Mouse (Mus musculus) urinary bladder, postnatal 25 days (tissue): ENCODE results near the gene Tac2.
A peak's percentile ranks its signal among the peaks of the same experiment; 100 is the strongest.

Experiments used
- DNase-seq: peaks from one replicate; pipeline ENCODE4 v3.0.0; 2022; ENCODE audit warnings: low spot score

Gene Tac2

DNA sequence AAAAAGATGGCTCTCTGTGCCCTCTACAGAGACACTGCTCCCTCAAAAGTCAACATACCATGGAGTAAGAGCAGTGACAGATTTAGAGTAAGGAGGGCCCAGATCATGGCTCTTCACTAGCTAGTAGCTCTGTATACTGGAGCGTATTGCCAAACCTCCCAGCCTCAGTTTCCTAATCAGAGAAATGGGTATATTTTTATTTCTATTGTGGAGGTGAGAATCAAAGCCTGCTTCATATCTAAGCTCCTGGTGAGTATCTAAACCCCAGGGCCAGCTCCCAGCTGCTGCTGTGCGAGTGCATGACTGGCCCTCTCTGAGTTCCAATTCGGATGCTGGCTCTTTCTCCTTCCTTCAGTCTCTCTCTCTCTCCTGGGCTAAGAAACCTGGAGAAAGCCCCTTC lies at the start of gene Tac2:
TSS of gene Tac2 (plus strand) at position 301 of the 400 bp plus-strand sequence.
- DNase-seq, result no peak

DNA sequence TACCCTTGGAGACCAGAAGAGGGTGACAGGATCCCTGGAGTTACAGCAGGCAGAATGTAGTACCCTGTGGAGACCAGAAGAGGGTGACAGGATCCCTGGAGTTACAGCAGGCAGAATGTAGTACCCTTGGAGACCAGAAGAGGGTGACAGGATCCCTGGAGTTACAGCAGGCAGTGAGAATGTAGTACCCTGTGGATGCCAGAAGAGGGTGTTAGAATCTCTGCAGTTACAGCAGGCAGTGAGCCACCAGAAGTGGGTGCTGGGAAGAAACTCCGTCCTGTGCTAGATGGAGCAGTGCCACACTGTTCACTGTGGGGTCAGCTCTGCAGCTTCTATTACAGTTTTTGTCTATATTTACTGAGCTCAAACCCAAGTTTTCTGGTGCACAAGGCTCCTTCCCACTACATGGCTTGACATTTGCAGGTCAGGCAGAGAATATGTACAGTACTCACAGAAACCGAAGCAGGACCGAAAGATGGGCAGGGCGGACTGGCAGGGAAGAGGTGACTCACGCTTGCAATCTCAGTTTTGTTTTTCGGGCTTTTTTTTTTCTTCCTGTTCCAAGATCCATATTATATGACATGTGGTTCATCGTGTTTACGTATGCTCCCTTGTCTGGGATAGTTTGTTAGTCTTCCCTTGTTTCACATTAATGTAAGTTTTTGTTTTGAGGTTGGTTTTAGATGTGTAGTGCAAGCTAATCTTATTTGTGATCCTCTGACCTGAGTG lies 49.3 kb upstream of the Tac2 start:
- peak; percentile 73 for DNase-seq

DNA sequence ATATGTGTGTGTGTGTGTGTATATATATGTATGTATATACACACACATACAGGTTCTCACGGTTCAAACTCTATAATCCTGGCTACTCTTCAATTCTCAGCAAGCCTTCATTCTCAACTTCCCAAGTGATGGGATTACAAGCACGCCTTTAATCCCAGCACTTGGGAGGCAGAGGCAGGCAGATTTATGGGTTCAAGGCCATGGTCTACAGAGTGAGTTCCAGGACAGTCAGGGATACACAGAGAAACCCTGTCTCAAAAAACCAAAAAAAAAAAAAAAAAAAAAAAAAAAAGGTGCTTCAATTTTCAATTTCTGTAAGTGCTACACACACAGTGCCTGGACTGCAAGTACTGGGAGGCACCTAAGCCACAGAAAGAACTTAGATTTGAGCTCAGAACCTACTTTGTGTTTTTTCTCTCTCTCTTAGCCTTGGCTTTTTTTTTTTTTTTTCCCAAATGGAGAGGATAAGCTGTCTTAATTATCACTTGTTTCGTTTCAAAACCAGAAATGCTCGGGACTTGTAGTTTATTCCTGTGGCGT lies 48.3 kb upstream of the Tac2 start:
- DNase-seq, result no peak

DNA sequence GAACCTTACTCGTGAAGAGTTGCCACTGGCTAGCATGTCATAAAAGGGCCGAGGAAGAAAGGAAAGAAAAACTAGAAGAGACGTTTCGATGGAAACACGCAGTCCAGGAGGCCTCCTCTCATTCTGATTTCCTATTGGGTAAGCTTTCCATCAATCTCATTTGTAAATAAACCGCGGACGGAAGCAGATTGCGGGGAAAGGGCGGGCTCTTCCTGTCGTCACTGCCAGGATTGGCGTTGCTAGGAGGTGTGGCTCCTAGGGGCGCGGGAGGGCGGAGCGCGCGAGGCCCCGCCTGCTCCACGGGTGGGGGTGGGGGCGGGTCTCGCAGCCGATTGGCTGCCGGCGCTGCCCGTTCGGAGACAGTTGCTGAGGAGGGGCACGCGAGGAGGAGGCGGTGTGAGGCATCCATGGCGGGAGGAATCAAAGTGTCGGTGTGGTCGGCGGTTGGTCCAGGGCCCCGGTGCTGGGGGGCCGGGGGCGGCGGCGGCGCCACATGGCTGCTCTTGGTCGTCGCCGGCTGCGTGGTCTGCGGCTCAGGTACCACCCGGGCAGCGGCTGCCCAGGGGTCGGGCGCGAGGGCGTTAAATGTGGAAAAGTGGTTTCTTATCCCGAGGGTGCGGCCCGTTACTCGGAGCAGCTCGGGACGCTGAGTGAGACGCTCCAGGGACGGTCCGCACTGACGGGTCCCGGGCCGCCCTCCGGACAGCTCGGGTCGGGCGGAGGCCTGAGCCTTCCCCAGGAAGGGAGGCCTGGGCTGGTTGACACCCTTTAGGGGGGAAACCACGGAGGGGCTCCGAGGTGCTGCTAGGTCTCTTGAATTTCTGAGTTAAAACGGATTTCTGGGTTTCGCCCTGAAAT lies 47.4 kb upstream of the Tac2 start:
- DNase-seq, result peak; percentile 79

DNA sequence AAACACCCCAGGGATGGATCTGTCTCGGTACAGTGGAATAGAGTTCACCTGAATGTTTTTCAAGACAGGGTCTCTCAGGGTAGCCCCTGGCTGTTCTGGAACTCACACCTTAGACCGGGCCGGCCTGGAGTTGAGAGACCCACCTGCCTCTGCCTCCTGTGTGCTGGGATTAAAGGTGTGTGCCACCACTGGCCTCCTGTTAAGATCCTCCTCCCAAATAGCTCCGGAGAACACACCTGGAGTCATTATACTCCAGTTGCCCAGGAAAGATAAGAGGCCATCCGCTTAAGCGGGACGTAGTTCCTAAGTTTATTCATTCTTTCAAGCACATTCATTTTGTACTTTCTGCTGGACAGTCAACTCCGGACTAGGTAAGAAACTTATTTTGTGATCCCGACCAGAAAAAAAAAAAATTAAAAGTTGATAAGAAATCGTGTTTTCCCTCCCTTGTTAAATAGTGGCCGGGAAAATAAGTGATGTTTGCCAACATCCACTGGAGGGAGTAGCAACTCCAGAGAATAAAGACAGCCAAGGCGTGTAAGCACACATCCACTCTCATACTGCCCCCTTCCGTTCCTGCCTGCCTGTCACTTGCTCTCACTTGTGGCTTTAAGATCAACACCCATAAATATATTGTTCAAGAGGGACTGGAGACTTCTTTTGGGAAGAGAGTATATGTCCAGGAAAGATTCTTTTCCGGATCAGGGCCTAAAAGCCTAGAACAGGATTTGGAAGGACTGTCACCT lies 46.5 kb upstream of the Tac2 start:
- DNase-seq, result no peak

DNA sequence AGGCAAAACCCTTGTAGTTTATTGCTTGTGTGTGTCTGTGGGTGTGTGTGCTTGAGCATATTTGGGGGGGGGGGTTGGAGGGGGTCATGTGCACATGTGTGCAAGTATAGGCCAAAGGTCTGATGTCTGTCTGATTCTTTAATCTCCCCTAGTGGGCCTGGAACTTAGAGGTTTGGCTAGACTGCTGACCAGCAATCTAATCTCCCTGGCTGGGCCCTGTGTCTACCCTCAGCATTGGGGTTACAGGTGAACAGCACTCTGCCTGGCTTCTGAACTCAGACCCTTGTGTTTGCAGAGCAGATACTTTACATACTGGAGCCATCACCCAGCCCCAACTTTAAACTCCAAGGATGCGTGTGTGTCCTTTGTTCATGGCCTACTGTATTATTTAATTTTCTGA lies 45.1 kb upstream of the Tac2 start:
- no peak for DNase-seq

DNA sequence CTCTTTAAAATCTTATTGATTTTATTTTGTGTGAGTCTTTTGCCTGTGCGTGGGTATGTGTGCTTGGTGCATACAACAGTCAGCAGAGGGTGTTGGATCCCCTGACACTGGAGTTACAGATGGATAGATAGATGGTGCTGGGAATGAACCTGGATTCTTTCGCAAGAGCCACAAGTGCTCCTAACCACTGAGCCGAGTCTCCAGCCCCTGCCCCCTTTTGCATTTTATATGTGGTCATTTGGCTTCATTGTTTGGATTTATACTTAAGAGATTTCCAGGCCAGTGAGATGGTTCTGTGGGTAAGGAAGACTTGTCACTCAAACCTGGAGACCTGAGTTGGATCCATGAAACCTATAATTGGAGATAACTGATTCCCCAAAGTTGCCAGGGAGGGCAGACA lies 44.4 kb upstream of the Tac2 start:
- DNase-seq, result no peak

DNA sequence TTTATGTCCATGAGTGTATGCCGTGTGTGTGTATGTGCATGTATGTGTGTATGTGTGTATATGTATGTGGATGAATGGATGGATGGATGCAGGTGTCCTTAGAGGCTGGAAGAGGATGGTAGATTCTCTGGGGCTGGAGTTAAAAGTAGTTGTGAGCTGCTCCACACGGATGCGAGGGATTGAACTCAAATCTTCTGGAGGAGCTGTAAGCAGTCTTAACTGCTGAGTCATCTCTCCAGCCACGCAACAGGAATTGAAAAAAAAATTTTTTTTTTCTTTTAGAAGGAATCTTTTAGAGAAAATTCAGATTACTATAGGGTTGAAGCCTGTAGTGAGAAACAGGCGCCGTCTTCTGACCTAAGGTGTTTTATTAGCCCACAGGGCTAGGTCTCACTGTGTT lies 41.4 kb upstream of the Tac2 start:
- no peak for DNase-seq

DNA sequence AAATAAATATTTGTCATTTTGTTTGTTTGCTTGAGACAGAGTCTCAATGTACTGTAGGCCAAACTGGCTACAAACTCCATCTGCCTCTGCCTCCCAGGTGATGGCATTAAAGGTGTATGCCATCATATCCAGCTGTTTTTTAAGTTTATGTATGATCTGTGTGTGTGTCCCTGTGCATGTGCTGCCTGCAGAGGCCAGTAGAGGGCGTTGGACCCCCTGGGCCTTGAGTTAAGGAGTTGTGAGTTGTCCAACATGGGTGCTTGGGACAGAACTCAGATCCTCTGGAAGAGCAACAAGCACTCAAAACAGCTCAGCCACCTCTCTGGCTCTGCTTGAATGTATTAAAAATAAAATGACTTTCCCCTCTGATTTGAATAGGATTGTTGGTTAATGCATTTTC lies 33.2 kb upstream of the Tac2 start:
- no peak for DNase-seq

DNA sequence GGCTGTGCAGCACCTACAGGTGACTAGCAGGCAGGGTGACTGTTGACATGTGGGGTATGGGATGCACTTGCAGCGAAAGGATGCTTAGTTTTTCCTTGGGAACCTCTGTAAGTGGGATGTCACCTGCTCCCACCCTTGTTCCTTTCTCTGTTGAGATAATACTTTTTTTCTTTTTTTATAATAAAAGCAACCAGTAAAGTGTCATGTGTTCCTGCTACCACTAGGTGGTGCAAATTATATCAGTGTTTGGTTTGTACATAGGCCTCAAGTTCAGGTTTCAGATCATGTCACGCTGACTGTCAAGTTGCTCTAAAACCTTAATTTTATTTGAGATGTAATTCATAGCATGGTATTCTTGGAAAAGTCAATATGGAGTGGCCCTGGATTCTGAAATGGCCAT lies 29.6 kb upstream of the Tac2 start:
- no peak for DNase-seq

DNA sequence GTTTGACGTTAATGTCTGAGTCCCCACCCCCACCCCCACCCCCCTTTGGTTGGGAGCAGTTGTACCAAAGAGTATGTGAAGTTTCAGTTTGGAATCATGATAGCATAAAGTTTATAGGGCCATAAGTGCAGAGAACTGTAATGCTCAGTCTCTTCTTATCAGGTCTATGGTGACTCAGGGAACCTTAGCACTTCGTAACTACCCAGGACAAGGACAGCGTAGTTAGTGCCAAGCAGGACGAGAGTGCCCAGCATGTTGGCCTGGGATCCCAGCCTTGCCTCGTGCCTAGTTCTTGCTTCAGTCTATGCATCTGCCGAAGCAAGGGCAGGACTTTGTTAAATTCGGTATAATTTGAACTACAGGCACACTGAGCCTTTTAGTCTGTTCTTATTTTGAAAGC lies 28.5 kb upstream of the Tac2 start:
- no peak for DNase-seq

DNA sequence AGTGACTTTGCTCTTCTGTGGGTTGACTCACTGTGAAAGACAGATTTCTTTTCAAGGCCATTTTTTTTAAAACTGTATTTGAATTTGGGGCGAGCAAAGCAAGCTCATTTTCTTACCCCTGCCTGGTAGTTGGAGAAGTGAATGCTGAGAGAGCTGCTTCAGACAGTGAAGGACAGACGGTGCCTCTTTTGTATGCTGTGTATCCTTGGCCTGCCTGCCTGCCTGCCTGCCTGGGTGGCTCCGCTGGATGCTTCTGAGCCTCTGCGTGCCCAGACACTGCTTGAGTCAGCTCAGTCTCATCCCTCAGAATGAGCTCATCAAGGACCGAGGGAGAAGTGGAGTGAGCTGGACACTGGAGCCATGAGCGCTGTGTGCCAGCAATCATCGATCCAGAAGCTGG lies 25.3 kb upstream of the Tac2 start:
- no peak for DNase-seq

DNA sequence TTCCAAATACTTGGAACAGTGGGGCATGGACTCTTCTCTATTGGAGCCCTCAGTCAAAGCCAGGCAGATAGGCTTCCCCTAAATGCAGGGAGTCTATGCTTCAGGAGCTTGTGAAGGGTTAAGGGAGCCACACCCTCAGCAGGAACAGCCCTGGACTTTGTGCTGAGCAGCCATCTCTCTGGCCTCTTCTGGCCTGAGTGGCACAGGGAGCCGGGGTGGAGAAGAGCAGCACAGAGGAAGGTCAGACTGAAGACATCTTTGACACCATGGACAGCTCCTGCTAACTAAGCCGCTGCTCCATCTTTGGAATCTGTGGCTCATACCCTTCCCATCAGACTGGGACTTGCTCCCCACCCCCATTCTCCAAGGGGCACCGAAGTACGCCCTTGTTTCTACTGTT lies 21.0 kb upstream of the Tac2 start:
- DNase-seq, result no peak

DNA sequence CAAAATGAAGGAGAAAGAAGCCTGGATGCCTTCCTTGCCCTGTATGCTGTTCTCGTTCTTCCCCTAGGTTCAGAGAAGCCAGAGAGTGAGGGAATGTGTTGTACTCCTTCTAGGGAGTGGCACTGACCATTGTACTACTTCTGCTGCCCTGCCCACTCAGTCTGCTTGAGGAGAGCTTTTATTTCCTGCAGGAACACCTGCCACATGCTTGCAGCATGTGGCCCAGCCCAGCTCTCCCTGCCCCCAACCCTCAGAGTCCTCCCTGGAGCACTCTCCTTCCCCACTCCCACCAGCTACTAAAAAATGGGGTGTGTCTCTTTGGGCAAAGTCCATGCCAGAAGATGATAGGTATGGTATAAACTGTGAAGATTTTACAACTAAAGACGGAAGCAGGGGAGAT lies 20.0 kb upstream of the Tac2 start:
- no peak for DNase-seq

DNA sequence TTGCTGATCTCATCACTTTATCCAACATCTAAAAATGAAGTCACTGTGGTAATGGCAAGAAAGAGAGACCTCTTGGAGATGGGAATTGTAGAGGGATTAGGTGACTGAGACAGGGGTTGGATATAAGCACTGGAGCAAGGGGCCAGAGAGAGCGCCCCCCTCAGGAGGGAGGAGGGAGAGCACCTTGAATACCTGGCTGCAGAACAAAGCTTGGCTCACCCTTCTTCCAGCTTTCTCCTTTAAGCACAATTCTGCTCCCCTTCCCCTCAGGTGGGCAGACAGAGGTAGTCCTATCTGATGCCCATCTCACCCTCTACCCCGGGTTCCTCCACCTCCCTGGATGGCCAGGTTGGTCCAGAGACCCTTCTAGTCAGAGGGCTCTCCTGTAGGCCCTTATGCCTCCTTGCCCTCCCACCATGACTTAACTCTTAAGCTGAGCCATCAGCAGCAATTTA lies 19.5 kb upstream of the Tac2 start, which contains the start of gene Myo1a:
TSS of gene Myo1a (plus strand) at position 405 of the 455 bp plus-strand sequence.
- DNase-seq, result no peak

DNA sequence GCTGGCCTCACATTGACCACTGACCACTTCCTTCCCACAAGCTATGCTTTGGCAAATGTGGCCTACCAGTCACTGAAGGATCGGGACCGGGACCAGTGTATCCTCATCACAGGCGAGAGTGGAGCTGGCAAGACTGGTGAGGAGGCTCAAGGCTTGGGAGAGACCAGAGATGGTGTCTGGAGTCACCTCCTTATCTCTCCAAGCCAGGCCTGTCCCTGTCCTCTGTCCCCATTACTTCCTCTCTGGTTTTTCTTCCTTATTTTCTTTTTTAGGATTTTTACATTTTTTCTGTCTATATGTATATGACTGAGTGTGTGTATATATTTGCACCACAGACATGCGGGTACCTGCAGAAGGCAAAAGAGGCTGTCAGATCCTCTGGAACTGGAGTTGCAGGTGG lies 18.5 kb upstream of the Tac2 start:
- no peak for DNase-seq

DNA sequence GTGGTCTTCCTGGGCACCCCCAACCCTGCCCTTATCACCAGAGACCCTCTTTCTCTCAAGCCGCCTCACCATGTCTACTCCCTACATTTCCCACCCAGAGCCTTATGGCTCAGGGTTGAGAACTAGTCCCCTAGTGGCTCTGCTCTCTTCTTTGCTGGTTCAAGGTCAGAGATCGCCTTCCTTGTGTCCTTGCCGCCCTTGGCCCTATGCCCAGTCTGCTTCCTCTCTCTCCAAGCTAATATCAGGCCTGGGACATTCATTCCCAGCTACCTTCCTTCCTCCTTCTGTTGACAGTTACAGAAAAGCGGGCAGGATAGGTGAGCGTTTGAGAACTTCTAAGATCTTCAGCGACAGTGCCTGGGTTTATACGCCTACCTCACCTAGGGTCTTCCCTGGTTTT lies 16.6 kb upstream of the Tac2 start:
- no peak for DNase-seq

DNA sequence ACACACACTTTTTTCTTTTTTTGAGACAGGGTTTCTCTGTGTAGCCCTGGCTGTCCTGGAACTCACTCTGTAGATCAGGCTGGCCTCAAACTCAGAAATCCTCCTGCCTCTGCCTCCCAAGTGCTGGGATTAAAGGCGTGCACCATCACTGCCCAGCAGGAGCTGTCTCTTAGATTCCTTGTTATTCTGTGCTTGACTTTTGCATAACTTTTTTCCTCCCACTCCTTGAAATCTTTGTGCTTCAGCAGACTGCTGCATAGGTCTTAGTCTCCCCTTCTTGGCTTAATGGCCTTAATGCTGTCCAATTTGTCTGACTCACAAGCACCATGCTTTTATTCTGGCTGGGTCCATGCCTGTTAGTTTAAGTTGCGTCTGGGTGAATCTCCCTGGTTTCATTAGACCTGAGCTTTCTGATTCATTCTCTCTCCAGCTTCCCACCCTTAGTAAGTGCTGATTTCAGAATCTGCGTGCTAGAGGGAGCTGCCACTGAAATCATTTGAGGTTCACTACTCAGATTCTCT lies 15.4 kb upstream of the Tac2 start:
- no peak for DNase-seq

DNA sequence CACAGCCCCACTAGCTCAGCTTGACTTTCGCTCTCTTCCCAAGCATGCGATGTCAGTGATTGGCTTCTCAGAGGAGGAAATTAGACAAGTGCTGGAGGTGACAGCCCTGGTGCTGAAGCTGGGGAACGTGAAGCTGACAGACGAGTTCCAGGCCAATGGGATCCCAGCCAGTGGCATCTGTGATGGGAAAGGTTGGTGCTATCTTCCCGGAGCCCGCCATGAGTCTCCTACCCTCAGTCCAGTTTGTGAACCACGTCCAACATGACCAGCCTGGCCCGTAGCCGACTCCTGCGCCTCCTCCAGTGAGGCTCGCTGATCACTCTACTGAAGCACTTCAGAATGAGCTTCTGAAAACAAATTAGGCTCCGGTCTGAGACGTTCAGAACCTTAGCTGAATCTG lies 13.9 kb upstream of the Tac2 start:
- no peak for DNase-seq

DNA sequence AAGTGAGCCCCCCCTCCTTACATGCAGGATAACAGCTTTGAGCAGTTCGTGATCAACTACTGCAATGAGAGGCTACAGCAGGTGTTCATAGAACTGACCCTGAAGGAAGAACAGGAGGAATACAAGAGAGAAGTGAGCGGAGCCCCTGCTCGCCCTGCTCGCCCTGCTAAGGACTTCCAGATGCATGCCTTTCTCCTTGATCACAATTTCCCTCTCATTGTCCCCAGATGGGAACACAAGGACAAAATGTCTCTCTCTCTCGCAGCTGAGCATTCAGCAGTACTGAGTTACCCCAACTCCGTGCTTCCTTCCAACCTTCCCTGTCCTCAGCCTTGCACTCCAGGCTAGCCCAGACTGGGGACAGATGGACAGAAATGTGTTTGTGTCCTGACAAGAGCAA lies 11.5 kb upstream of the Tac2 start:
- DNase-seq, result no peak

DNA sequence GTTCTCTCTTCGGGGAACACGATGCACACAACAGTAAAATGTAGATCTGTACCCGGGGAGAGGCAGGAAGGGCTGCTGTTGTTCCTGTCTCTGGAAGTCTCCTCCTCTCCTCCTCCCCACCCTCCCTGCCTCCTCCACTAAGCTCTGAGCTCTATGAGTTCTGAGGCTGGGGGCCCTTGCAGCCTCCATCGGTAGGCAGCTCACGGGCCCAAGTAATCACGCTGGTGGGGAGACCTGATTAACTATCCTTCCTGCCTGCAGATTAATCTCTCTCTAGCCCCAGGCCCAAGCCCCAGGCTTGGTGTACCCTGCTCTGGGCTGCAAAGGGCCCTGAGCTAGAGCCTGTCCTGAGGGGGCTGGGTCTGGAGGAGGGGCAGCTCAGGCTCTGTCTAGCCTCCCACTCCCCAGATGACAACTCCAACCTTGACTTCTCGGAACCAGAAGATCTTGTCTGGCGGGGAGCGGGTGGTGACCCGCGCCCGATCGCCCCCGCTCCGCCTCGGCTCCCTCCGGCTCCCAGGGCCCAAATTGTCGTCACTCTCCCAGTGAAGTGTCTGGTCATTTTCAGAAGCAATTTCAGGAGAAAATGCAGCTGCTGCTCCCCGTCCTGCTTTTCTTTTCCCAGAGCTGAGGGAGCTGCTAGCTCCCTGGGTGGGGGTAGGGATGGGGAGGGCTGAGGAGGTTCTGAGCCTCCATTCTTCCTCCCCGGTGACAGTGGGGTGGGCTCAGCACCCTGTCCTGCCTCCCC lies 2.4 kb upstream of the Tac2 start:
- no peak for DNase-seq

DNA sequence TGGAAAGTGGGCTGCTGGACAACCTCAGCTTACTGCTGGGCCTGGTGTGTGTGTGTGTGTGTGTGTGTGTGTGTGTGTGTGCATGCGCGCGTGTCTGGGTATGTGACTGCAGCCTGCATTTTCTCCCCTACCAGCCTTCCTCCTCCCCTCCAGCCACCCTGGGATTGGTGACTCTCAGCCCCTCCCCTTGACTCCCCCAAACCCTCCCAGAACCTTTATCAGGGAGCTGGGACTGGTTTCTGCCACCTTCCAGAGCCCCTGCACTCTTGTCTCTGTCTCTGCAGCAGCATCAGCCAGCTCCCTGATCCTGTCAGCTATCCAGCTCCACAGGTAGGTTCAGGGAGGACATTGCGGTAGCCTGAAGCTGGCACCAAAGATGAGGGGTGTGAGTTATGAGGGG lies 858 bp downstream of the Tac2 start:
- DNase-seq, result no peak
